Mouse (Mus musculus) heart, postnatal 0 days (tissue): ENCODE results near the gene Agpat3. TPM values are rescaled to one million over a fixed set of nuclear protein-coding genes. Genes with fewer than 3 reads are reported as not detected.

Source experiments
- ATAC-seq: fragments of 200-750 bp; cut with Nextera tagmentation; 2 replicates; pipeline ENCODE4 v1.8.0; 2017; ENCODE audit warnings: low read depth, moderate number of reproducible peaks, moderate library complexity; ENCODE audit not compliant: insufficient read depth
- DNase-seq: peaks from one replicate; pipeline ENCODE4 v3.0.0-alpha.2; 2016; ENCODE audit warnings: low spot score
- H3K27ac ChIP-seq: fragments of 300-500 bp; sonication (generic); 2 replicates; pipeline ENCODE4 v1.5.1; 2014; ENCODE audit warnings: low read depth, mild to moderate bottlenecking
- H3K27me3 ChIP-seq: fragments of 300-500 bp; sonication (generic); 2 replicates; pipeline ENCODE4 v1.6.1; 2014; ENCODE audit warnings: low read length, mixed read lengths; ENCODE audit not compliant: control insufficient read depth, insufficient read depth
- H3K36me3 ChIP-seq: fragments of 300-500 bp; sonication (generic); replicated peaks from 2 replicates; pipeline ENCODE4 v1.6.1; 2014; ENCODE audit warnings: low read length, mixed read lengths; ENCODE audit not compliant: control insufficient read depth, insufficient read depth
- H3K4me1 ChIP-seq: fragments of 300-500 bp; sonication (generic); 2 replicates; pipeline ENCODE4 v1.6.1; 2014; ENCODE audit warnings: antibody characterized with exemption; ENCODE audit not compliant: control insufficient read depth, insufficient read depth
- H3K4me2 ChIP-seq: fragments of 300-500 bp; sonication (generic); 2 replicates; pipeline ENCODE4 v1.6.1; 2014; ENCODE audit warnings: low read depth, mild to moderate bottlenecking, low read length, moderate library complexity
- H3K4me3 ChIP-seq: fragments of 300-500 bp; sonication (generic); 2 replicates; pipeline ENCODE4 v1.5.1; 2014; ENCODE audit warnings: low read depth, low read length
- H3K9ac ChIP-seq: fragments of 300-500 bp; sonication (generic); replicated peaks from 2 replicates; pipeline ENCODE4 v1.6.1; 2014; ENCODE audit warnings: low read depth, low read length, mixed read lengths
- H3K9me3 ChIP-seq: fragments of 300-500 bp; sonication (generic); replicated peaks from 2 replicates; pipeline ENCODE4 v1.6.1; 2016; ENCODE audit warnings: low read length; ENCODE audit not compliant: control insufficient read depth
- CTCF ChIP-seq: IDR thresholded peaks from 2 replicates; pipeline ENCODE4 v1.5.1; 2016; ENCODE audit warnings: antibody characterized with exemption, control low read depth, low read depth
- EP300 ChIP-seq: IDR thresholded peaks from 2 replicates; pipeline ENCODE4 v1.6.1; 2016; ENCODE audit warnings: antibody characterized with exemption, low read depth
- WGBS: fragments of 180-500 bp; shearing (Covaris S2); extraction: QIAGEN DNeasy Blood & Tissue Kit; methylation state at CpG from one replicate; pipeline ENCODE4 v1.1.7; 2014; 5-methylcytosine and 5-hydroxymethylcytosine counted together
- polyA plus RNA-seq: library from polyadenylated mRNA; unstranded; fragments of >200 nt; fragmentation: Nextera tagmentation; extraction: Ambion mirVana; gene quantifications from 2 replicates; pipeline ENCODE4 v1.2.1, GENCODE M21; 2015
- total RNA-seq: library from RNA; depleted of rRNA; stranded (reverse); fragments of >200 nt; gene quantifications from 2 replicates; pipeline ENCODE4 v1.2.3, GENCODE M21; 2014; ENCODE audit warnings: low replicate concordance

The Agpat3 gene
- total and polyA plus RNA-seq, 2 experiments from 2014 or later, result 164 to 182 TPM

GRCm38 (mm10) chr10:78236885-78237629, 115.2 kb downstream of the Agpat3 start:
- no peak overlapping the region for H3K9ac ChIP-seq
- no peak overlapping the region for H3K27ac ChIP-seq
- H3K4me1 ChIP-seq, result no peaks in the 10 kb centered on the region
- DNase-seq (no peak), ATAC-seq (no peak)
- WGBS, result 71% methylated on average over 8 of the region's 8 CpGs
- H3K9me3 ChIP-seq, result no peaks in the 10 kb centered on the region
- H3K27me3 ChIP-seq, result no peaks in the 10 kb centered on the region
- H3K36me3 ChIP-seq, result 0 out of 2 replicates have a peak, but pooled peaks cover 5% of the 10 kb centered on the region
- no peak overlapping the region for H3K4me3 ChIP-seq
- no peak overlapping the region for H3K4me2 ChIP-seq
- no peak for TF ChIP-seq CTCF
- TF ChIP-seq EP300, result no peak

DNA sequence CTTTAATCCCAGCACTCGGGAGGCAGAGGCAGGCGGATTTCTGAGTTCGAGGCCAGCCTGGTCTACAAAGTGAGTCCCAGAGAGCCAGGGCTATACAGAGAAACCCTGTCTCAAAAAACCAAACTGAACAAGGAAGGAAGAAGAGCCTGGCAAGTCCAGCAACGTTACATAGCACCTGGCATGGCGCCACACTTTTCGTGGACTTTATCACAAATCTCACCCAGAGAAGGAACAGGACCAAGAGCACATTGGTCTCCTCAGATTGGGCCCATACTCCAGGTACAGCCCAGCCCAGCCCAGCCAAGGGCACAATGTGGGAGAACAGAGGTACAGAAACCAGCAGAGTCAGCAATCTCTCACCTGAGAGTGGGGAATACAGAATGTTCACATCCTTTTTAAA, 118.5 kb downstream of the Agpat3 start:
- Histone ChIP-seq H3K9me3 (no peaks in the 10 kb centered on the region), H3K27me3 (no peaks in the 10 kb centered on the region), H3K36me3 (peaks cover 20% of the 10 kb centered on the region), H3K9ac (no peak overlapping the region), H3K4me2 (no peak overlapping the region), H3K4me3 (no peak overlapping the region), H3K4me1 (no peaks in the 10 kb centered on the region), H3K27ac (no peak overlapping the region)
- 65% methylated on average over 6 of the region's 6 CpGs for WGBS
- no peak for DNase-seq
- no peak for ATAC-seq
- TF ChIP-seq EP300, result no peak
- no peak for TF ChIP-seq CTCF

DNA sequence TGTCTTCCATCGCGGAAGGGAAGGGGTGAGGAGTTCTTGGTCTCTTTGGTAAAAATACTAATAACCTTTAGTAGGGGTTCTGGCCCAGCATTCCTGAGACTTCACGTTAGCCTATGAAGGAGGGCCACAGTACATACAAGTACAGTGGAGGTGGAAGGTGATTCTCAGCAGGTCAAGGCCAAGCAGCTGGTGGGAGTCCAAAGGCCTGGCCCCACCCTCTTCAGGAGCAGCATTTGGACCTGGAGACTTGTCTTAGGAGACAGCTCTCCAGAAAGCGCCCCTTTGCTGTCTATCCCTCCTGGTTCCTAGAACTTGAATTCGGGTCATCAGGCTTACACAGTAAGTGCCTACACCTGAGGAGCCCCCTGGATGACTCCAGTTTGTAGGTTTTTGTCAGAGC, 119.1 kb downstream of the Agpat3 start:
- no peak overlapping the region for H3K27ac ChIP-seq
- no peaks in the 10 kb centered on the region for H3K9me3 ChIP-seq
- no peaks in the 10 kb centered on the region for H3K27me3 ChIP-seq
- WGBS, result 86% methylated on average over 5 of the region's 5 CpGs
- no peak overlapping the region for H3K4me2 ChIP-seq
- TF ChIP-seq CTCF, result no peak
- TF ChIP-seq EP300, result no peak
- DNase-seq (no peak), ATAC-seq (no peak)
- no peak overlapping the region for H3K4me3 ChIP-seq
- no peaks in the 10 kb centered on the region for H3K4me1 ChIP-seq
- H3K36me3 ChIP-seq, result peaks cover 20% of the 10 kb centered on the region
- no peak overlapping the region for H3K9ac ChIP-seq

- H3K27me3 ChIP-seq, result no peaks in the 10 kb centered on the region
- no peak for TF ChIP-seq CTCF
- TF ChIP-seq EP300, result no peak
- no peak for DNase-seq
- ATAC-seq, result no peak
- no peak overlapping the region for H3K4me3 ChIP-seq
- H3K4me2 ChIP-seq, result no peak overlapping the region
- H3K27ac ChIP-seq, result no peak overlapping the region
- no peaks in the 10 kb centered on the region for H3K9me3 ChIP-seq
- WGBS, result 78% methylated on average over 4 of the region's 4 CpGs
- H3K4me1 ChIP-seq, result no peaks in the 10 kb centered on the region
- peaks cover 20% of the 10 kb centered on the region for H3K36me3 ChIP-seq
- H3K9ac ChIP-seq, result no peak overlapping the region
These were observed 119.8 kb downstream of the Agpat3 start for GRCm38 (mm10) chr10:78232301-78232980.

DNA sequence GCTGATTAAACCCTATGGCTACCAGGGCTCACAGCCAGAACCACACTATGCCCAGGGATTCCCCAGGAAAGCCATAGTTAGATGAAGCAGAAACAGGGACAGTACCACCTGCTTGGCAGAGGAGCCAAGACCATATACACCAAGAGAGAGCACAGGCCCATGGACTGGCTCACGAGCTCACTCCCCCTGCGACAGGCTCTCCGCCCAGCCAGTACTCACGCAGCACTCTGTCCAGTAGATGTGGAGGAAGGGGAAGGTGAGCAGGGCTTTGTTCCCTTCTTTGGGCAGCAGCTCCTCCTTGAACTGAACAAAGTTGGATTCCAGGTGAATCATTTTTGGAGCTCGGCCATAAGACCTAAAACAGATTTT, 123.7 kb downstream of the Agpat3 start:
- no peak for DNase-seq
- H3K9ac ChIP-seq, result no peak overlapping the region
- no peak overlapping the region for H3K4me2 ChIP-seq
- no peaks in the 10 kb centered on the region for H3K9me3 ChIP-seq
- H3K27ac ChIP-seq, result no peak overlapping the region
- H3K4me3 ChIP-seq, result no peak overlapping the region
- H3K27me3 ChIP-seq, result no peaks in the 10 kb centered on the region
- no peak for TF ChIP-seq CTCF
- no peak for TF ChIP-seq EP300
- ATAC-seq, result no peak
- peaks cover 25% of the 10 kb centered on the region for H3K36me3 ChIP-seq
- WGBS, result 81% methylated on average over 5 of the region's 5 CpGs
- no peaks in the 10 kb centered on the region for H3K4me1 ChIP-seq
